Mouse (Mus musculus): ENCODE measurements around the gene Cspg4.
"Not testable (repeated sequence)": the region's sequence is repeated elsewhere in the genome, so short reads cannot be mapped to it uniquely, and the experiment has no call there.

Gene Cspg4

GRCm38 (mm10) chr9:56925291-56926024 lies 60.6 kb downstream of the Cspg4 start:
- DNase-seq (ENCODE audit: extremely low read depth, insufficient read length, low spot score) = no peak

- no peak for DNase-seq (ENCODE audit: extremely low read depth, insufficient read length, low spot score)
These were observed 61.2 kb downstream of the Cspg4 start for GRCm38 (mm10) chr9:56926025-56926360.

GRCm38 (mm10) chr9:56926387-56926786 lies 61.6 kb downstream of the Cspg4 start:
- DNase-seq (ENCODE audit: extremely low read depth, insufficient read length, low spot score) = no peak

- DNase-seq (ENCODE audit: extremely low read depth, insufficient read length, low spot score) = no peak
These were observed 62.6 kb downstream of the Cspg4 start for GRCm38 (mm10) chr9:56927191-56928012.

- peak; percentile 96 for DNase-seq (ENCODE audit: extremely low read depth, insufficient read length, low spot score)
These were observed 63.4 kb downstream of the Cspg4 start, which contains the start of gene Snx33 for GRCm38 (mm10) chr9:56928041-56928811. Gene Snx33, minus strand, starts transcription at chr9:56928371.

GRCm38 (mm10) chr9:56929496-56929895 lies 64.7 kb downstream of the Cspg4 start:
- no peak for DNase-seq (ENCODE audit: extremely low read depth, insufficient read length, low spot score)

- DNase-seq (ENCODE audit: extremely low read depth, insufficient read length, low spot score) = no peak
These were observed 65.7 kb downstream of the Cspg4 start for GRCm38 (mm10) chr9:56930556-56930955.

GRCm38 (mm10) chr9:56936861-56937222 lies 72.0 kb downstream of the Cspg4 start:
- DNase-seq (ENCODE audit: extremely low read depth, insufficient read length, low spot score) = no peak

GRCm38 (mm10) chr9:56937223-56938160 lies 72.7 kb downstream of the Cspg4 start, which contains the start of gene Imp3:
Gene Imp3, plus strand, starts transcription at chr9:56937475.
- DNase-seq (ENCODE audit: extremely low read depth, insufficient read length, low spot score) = peak; percentile 93

- DNase-seq (ENCODE audit: extremely low read depth, insufficient read length, low spot score) = no peak
These were observed 73.5 kb downstream of the Cspg4 start for GRCm38 (mm10) chr9:56938374-56938773.

GRCm38 (mm10) chr9:56947481-56947880 lies 82.6 kb downstream of the Cspg4 start:
- not testable (repeated sequence) for DNase-seq (ENCODE audit: extremely low read depth, insufficient read length, low spot score)

GRCm38 (mm10) chr9:56948699-56949098 lies 83.9 kb downstream of the Cspg4 start:
- not testable (repeated sequence) for DNase-seq (ENCODE audit: extremely low read depth, insufficient read length, low spot score)
